Mouse (Mus musculus): ENCODE results near the gene Klf2. TPM values are rescaled to one million over a fixed set of nuclear protein-coding genes. Genes with fewer than 3 reads are reported as not detected.

Gene Klf2
- polyA plus RNA-seq (2012; fragmentation: generic; extraction: Trizol): 9.8 TPM

GRCm38 (mm10) chr8:72318801-72319322 is at the start of gene Klf2:
Gene Klf2 (plus strand): TSS chr8:72319033.
- no peaks in the 10 kb centered on the region for H3K27me3 ChIP-seq (ENCODE audit: control insufficient read depth, insufficient read depth, insufficient read length)
- peak within 1 kb of the TSS; percentile 51 for H3ac ChIP-seq (ENCODE audit: control insufficient read depth, insufficient read length)
- H3K79me2 ChIP-seq (ENCODE audit: control insufficient read depth, insufficient read depth): peaks cover 10% of the 10 kb centered on the region
- no peaks in the 10 kb centered on the region for H3K36me3 ChIP-seq (ENCODE audit: control insufficient read depth, insufficient read depth)
- TF ChIP-seq POLR2AphosphoS2 (IDR thresholded peaks at IDR 0.05; ENCODE audit: insufficient read length, low read depth) (peak; percentile 99), POLR2A (IDR thresholded peaks at IDR 0.05; ENCODE audit: insufficient read length, low read depth) (peak; percentile 97), MYOG (IDR thresholded peaks at IDR 0.05; ENCODE audit: control insufficient read depth in 1 of 3, insufficient read depth in 1 of 3, insufficient read length in 2 of 3, low read depth in 2 of 3) (peak in 1 of 3 experiments; percentile 7), SRF (IDR thresholded peaks at IDR 0.05; ENCODE audit: control insufficient read depth, insufficient read length, low read depth) (peak; percentile 21), CEBPB (IDR thresholded peaks at IDR 0.05; ENCODE audit: insufficient read depth, poor library complexity, severe bottlenecking) (no peak), MYOD1 (IDR thresholded peaks at IDR 0.05; ENCODE audit: control insufficient read depth in 1 of 3, insufficient read length in 2 of 3, low read depth in 2 of 3) (peak in 1 of 3 experiments; percentile 16)
- peak within 1 kb of the TSS; percentile 47 for H3K4me3 ChIP-seq
- H3K4me2 ChIP-seq (ENCODE audit: low read depth): peak within 1 kb of the TSS; percentile 75

- no peaks in the 10 kb centered on the region for H3K36me3 ChIP-seq (ENCODE audit: control insufficient read depth, insufficient read depth)
- TF ChIP-seq TCF12 (IDR thresholded peaks at IDR 0.05; ENCODE audit: insufficient read depth, poor library complexity, severe bottlenecking) (peak; percentile 17), E2F4 (IDR thresholded peaks at IDR 0.05; ENCODE audit: insufficient read depth) (no peak), MYOD1 (IDR thresholded peaks at IDR 0.05; ENCODE audit: control insufficient read depth in 1 of 3, insufficient read length in 2 of 3, low read depth in 2 of 3) (peak in 2 of 3 experiments; percentile 76 to 86), CEBPB (IDR thresholded peaks at IDR 0.05; ENCODE audit: insufficient read depth, poor library complexity, severe bottlenecking) (no peak), TCF3 (IDR thresholded peaks at IDR 0.05; ENCODE audit: insufficient read length, low read depth) (peak; percentile 57), MYOG (IDR thresholded peaks at IDR 0.05; ENCODE audit: control insufficient read depth in 1 of 3, insufficient read depth in 1 of 3, insufficient read length in 2 of 3, low read depth in 2 of 3) (peak in 2 of 3 experiments; percentile 90 to 92)
- H3K27me3 ChIP-seq (ENCODE audit: control insufficient read depth, insufficient read depth, insufficient read length): no peaks in the 10 kb centered on the region
- no peak overlapping the region for H3K4me2 ChIP-seq (ENCODE audit: low read depth)
- H3K4me3 ChIP-seq: no peak overlapping the region
- no peak overlapping the region for H3ac ChIP-seq (ENCODE audit: control insufficient read depth, insufficient read length)
- H3K79me2 ChIP-seq (ENCODE audit: control insufficient read depth, insufficient read depth): no peaks in the 10 kb centered on the region
Observed at GRCm38 (mm10) chr8:72270606-72271005, 48.2 kb upstream of the Klf2 start.

GRCm38 (mm10) chr8:72271051-72271660 is 47.7 kb upstream of the Klf2 start:
- TF ChIP-seq CEBPB (IDR thresholded peaks at IDR 0.05; ENCODE audit: insufficient read depth, poor library complexity, severe bottlenecking) (no peak), SRF (IDR thresholded peaks at IDR 0.05; ENCODE audit: control insufficient read depth, insufficient read length, low read depth) (no peak), MYOD1 (IDR thresholded peaks at IDR 0.05; ENCODE audit: control insufficient read depth in 1 of 3, insufficient read length in 2 of 3, low read depth in 2 of 3) (no peak), TCF3 (IDR thresholded peaks at IDR 0.05; ENCODE audit: insufficient read length, low read depth) (no peak), TCF12 (IDR thresholded peaks at IDR 0.05; ENCODE audit: insufficient read depth, poor library complexity, severe bottlenecking) (no peak), MYOG (IDR thresholded peaks at IDR 0.05; ENCODE audit: control insufficient read depth in 1 of 3, insufficient read depth in 1 of 3, insufficient read length in 2 of 3, low read depth in 2 of 3) (no peak), E2F4 (IDR thresholded peaks at IDR 0.05; ENCODE audit: insufficient read depth) (no peak)
- Histone ChIP-seq H3K79me2 (ENCODE audit: control insufficient read depth, insufficient read depth) (no peaks in the 10 kb centered on the region), H3K27me3 (ENCODE audit: control insufficient read depth, insufficient read depth, insufficient read length) (no peaks in the 10 kb centered on the region), H3K4me3 (no peak overlapping the region), H3ac (ENCODE audit: control insufficient read depth, insufficient read length) (no peak overlapping the region), H3K4me2 (ENCODE audit: low read depth) (no peak overlapping the region), H3K36me3 (ENCODE audit: control insufficient read depth, insufficient read depth) (no peaks in the 10 kb centered on the region)

GRCm38 (mm10) chr8:72271691-72272090 is 47.1 kb upstream of the Klf2 start:
- Histone ChIP-seq H3K36me3 (ENCODE audit: control insufficient read depth, insufficient read depth) (no peaks in the 10 kb centered on the region), H3K79me2 (ENCODE audit: control insufficient read depth, insufficient read depth) (no peaks in the 10 kb centered on the region), H3K4me3 (no peak overlapping the region), H3K4me2 (ENCODE audit: low read depth) (no peak overlapping the region), H3ac (ENCODE audit: control insufficient read depth, insufficient read length) (no peak overlapping the region), H3K27me3 (ENCODE audit: control insufficient read depth, insufficient read depth, insufficient read length) (no peaks in the 10 kb centered on the region)
- TF ChIP-seq POLR2A (IDR thresholded peaks at IDR 0.05; ENCODE audit: insufficient read length, low read depth): no peak
- no peak for TF ChIP-seq SRF (IDR thresholded peaks at IDR 0.05; ENCODE audit: control insufficient read depth, insufficient read length, low read depth)
- TF ChIP-seq CEBPB (IDR thresholded peaks at IDR 0.05; ENCODE audit: insufficient read depth, poor library complexity, severe bottlenecking): no peak
- TF ChIP-seq MYOD1 (IDR thresholded peaks at IDR 0.05; ENCODE audit: control insufficient read depth in 1 of 3, insufficient read length in 2 of 3, low read depth in 2 of 3): no peak
- no peak for TF ChIP-seq REST (IDR thresholded peaks at IDR 0.05; ENCODE audit: insufficient read depth, insufficient read length)
- no peak for TF ChIP-seq TCF12 (IDR thresholded peaks at IDR 0.05; ENCODE audit: insufficient read depth, poor library complexity, severe bottlenecking)
- TF ChIP-seq USF1 (IDR thresholded peaks at IDR 0.05; ENCODE audit: low read depth): no peak
- no peak for TF ChIP-seq POLR2AphosphoS2 (IDR thresholded peaks at IDR 0.05; ENCODE audit: insufficient read length, low read depth)
- TF ChIP-seq MAX (IDR thresholded peaks at IDR 0.05; ENCODE audit: low read depth): no peak
- no peak for TF ChIP-seq MYOG (IDR thresholded peaks at IDR 0.05; ENCODE audit: control insufficient read depth in 1 of 3, insufficient read depth in 1 of 3, insufficient read length in 2 of 3, low read depth in 2 of 3)
- no peak for TF ChIP-seq E2F4 (IDR thresholded peaks at IDR 0.05; ENCODE audit: insufficient read depth)
- TF ChIP-seq TCF3 (IDR thresholded peaks at IDR 0.05; ENCODE audit: insufficient read length, low read depth): no peak

GRCm38 (mm10) chr8:72272361-72272760 is 46.5 kb upstream of the Klf2 start:
- no peak overlapping the region for H3K4me3 ChIP-seq
- H3K27me3 ChIP-seq (ENCODE audit: control insufficient read depth, insufficient read depth, insufficient read length): no peaks in the 10 kb centered on the region
- no peak overlapping the region for H3K4me2 ChIP-seq (ENCODE audit: low read depth)
- TF ChIP-seq MYOG (IDR thresholded peaks at IDR 0.05; ENCODE audit: control insufficient read depth in 1 of 3, insufficient read depth in 1 of 3, insufficient read length in 2 of 3, low read depth in 2 of 3) (no peak), POLR2A (IDR thresholded peaks at IDR 0.05; ENCODE audit: insufficient read length, low read depth) (no peak), TCF12 (IDR thresholded peaks at IDR 0.05; ENCODE audit: insufficient read depth, poor library complexity, severe bottlenecking) (no peak), MAX (IDR thresholded peaks at IDR 0.05; ENCODE audit: low read depth) (no peak), TCF3 (IDR thresholded peaks at IDR 0.05; ENCODE audit: insufficient read length, low read depth) (no peak), POLR2AphosphoS2 (IDR thresholded peaks at IDR 0.05; ENCODE audit: insufficient read length, low read depth) (no peak), E2F4 (IDR thresholded peaks at IDR 0.05; ENCODE audit: insufficient read depth) (no peak), CEBPB (IDR thresholded peaks at IDR 0.05; ENCODE audit: insufficient read depth, poor library complexity, severe bottlenecking) (no peak)
- no peaks in the 10 kb centered on the region for H3K36me3 ChIP-seq (ENCODE audit: control insufficient read depth, insufficient read depth)
- H3K79me2 ChIP-seq (ENCODE audit: control insufficient read depth, insufficient read depth): no peaks in the 10 kb centered on the region
- no peak overlapping the region for H3ac ChIP-seq (ENCODE audit: control insufficient read depth, insufficient read length)

Data from myocyte (in vitro differentiated cells).